Mouse (Mus musculus) CH12.LX (cell line): ENCODE measurements around the gene Prr18. TPM values are rescaled to one million over a fixed set of nuclear protein-coding genes. Genes with fewer than 3 reads are reported as not detected.

Experiments used
- DNase-seq: peaks from one replicate; pipeline ENCODE4 v3.0.0-alpha.2; 2013; ENCODE audit errors: extremely low read depth
- H3K27ac ChIP-seq: 2 replicates; pipeline ENCODE4 v1.5.1; 2012; ENCODE audit warnings: low read depth, mild to moderate bottlenecking, control low read depth, moderate library complexity; ENCODE audit not compliant: insufficient read depth
- H3K27me3 ChIP-seq: replicated peaks from 2 replicates; pipeline ENCODE3; 2012; ENCODE audit warnings: inconsistent platforms
- H3K36me3 ChIP-seq, 2 experiments: replicated peaks in 1 of 2; 2 replicates each; pipeline versions ENCODE3 to v1.6.1; 2012; ENCODE audit warnings: inconsistent platforms in 1 of 2, low read length in 1 of 2, mild to moderate bottlenecking in 1 of 2, mixed read lengths in 1 of 2, moderate library complexity in 1 of 2; ENCODE audit not compliant: control insufficient read depth in 1 of 2, insufficient read depth in 1 of 2
- H3K4me1 ChIP-seq, 2 experiments: 2 replicates each; pipeline ENCODE4 v1.6.1; 2012; ENCODE audit warnings: inconsistent platforms in 1 of 2, moderate library complexity in 1 of 2; ENCODE audit not compliant: insufficient read depth in 2 of 2, control insufficient read depth in 1 of 2
- H3K4me2 ChIP-seq: 2 replicates; pipeline ENCODE4 v1.6.1; 2012; ENCODE audit warnings: low read depth, mild to moderate bottlenecking, control low read depth; ENCODE audit not compliant: poor library complexity, insufficient read depth, severe bottlenecking
- H3K4me3 ChIP-seq, 3 experiments: fragments of 150-350 bp in 1 of 3; sonication (generic) in 1 of 3; replicated peaks in 1 of 3; 2 replicates each; pipeline versions ENCODE3 to v1.5.1; 2011 to 2012; ENCODE audit warnings: low read depth in 2 of 3, low read length in 2 of 3, mild to moderate bottlenecking in 2 of 3, moderate library complexity in 2 of 3, control low read depth in 1 of 3, improper control_type of control experiment in 1 of 3, inconsistent platforms in 1 of 3, mixed read lengths in 1 of 3; ENCODE audit not compliant: poor library complexity in 1 of 3
- H3K79me2 ChIP-seq: replicated peaks from 2 replicates; pipeline ENCODE4 v1.6.1; 2012; ENCODE audit warnings: mild to moderate bottlenecking, moderate library complexity; ENCODE audit not compliant: control insufficient read depth, poor library complexity, insufficient read depth, severe bottlenecking; ENCODE audit errors: extremely low read depth
- H3K9ac ChIP-seq: 2 replicates; pipeline ENCODE4 v1.6.1; 2012; ENCODE audit warnings: low read depth, mild to moderate bottlenecking, control low read depth, moderate library complexity; ENCODE audit not compliant: insufficient read depth
- H3K9me3 ChIP-seq: replicated peaks from 2 replicates; pipeline ENCODE3; 2012; ENCODE audit warnings: low read length, inconsistent platforms, mixed read lengths
- CHD1 ChIP-seq: IDR thresholded peaks from 2 replicates; pipeline ENCODE4 v1.6.1; 2012; ENCODE audit warnings: low read depth, low read length, improper control_type of control experiment, inconsistent platforms
- E2F4 ChIP-seq: IDR thresholded peaks from 2 replicates; pipeline ENCODE4 v1.6.1; 2011; ENCODE audit warnings: low read depth, low read length, improper control_type of control experiment; ENCODE audit not compliant: insufficient replicate concordance
- ETS1 ChIP-seq: conservative IDR thresholded peaks from 2 replicates; pipeline ENCODE4 v1.6.1; 2012; ENCODE audit warnings: low read depth, mild to moderate bottlenecking, inconsistent platforms, low read length, improper control_type of control experiment, moderate library complexity
- GABPA ChIP-seq: IDR thresholded peaks from 2 replicates; pipeline ENCODE4 v1.6.1; 2012; ENCODE audit warnings: low read depth, low read length, improper control_type of control experiment, inconsistent platforms; ENCODE audit not compliant: insufficient replicate concordance
- HCFC1 ChIP-seq: IDR thresholded peaks from 2 replicates; pipeline ENCODE4 v1.6.1; 2012; ENCODE audit warnings: low read depth, mild to moderate bottlenecking, inconsistent platforms, low read length, improper control_type of control experiment
- JUN ChIP-seq: IDR thresholded peaks from 2 replicates; pipeline ENCODE4 v1.6.1; 2011; ENCODE audit warnings: low read depth, mild to moderate bottlenecking, low read length, improper control_type of control experiment, moderate library complexity; ENCODE audit not compliant: insufficient read depth
- KAT2A ChIP-seq: IDR thresholded peaks from 2 replicates; pipeline ENCODE4 v1.6.1; 2012; ENCODE audit warnings: low read length, improper control_type of control experiment, inconsistent platforms; ENCODE audit not compliant: insufficient replicate concordance
- MAFK ChIP-seq: IDR thresholded peaks from 2 replicates; pipeline ENCODE4 v1.6.1; 2011; ENCODE audit warnings: low read length, improper control_type of control experiment; ENCODE audit not compliant: insufficient replicate concordance
- MAX ChIP-seq: IDR thresholded peaks from 2 replicates; pipeline ENCODE4 v1.6.1; 2011; ENCODE audit warnings: low read length, improper control_type of control experiment
- RAD21 ChIP-seq: IDR thresholded peaks from 2 replicates; pipeline ENCODE4 v1.6.1; 2011; ENCODE audit warnings: low read depth, mild to moderate bottlenecking, low read length, improper control_type of control experiment, moderate library complexity
- SIN3A ChIP-seq: IDR thresholded peaks from 2 replicates; pipeline ENCODE4 v1.6.1; 2012; ENCODE audit warnings: low read length, improper control_type of control experiment, inconsistent platforms
- TCF12 ChIP-seq: IDR thresholded peaks from 2 replicates; pipeline ENCODE4 v1.6.1; 2014; ENCODE audit warnings: low read depth, mild to moderate bottlenecking, inconsistent platforms, low read length, improper control_type of control experiment
- USF2 ChIP-seq: conservative IDR thresholded peaks from 2 replicates; pipeline ENCODE4 v1.6.1; 2011; ENCODE audit warnings: low read depth, low read length, improper control_type of control experiment
- ZKSCAN1 ChIP-seq: IDR thresholded peaks from 2 replicates; pipeline ENCODE4 v1.6.1; 2012; ENCODE audit warnings: low read depth, inconsistent platforms, low read length, improper control_type of control experiment, borderline replicate concordance
- ZNF384 ChIP-seq: IDR thresholded peaks from 2 replicates; pipeline ENCODE4 v1.6.1; 2012; ENCODE audit warnings: low read depth, low read length, improper control_type of control experiment, inconsistent platforms
- dilution Hi-C: fragments of 300-500 bp; cut with MboI; formaldehyde crosslinking; loops from 2 replicates; pipeline ENCODE4 v1.14.3; 2020; ENCODE audit warnings: low sequenced_read_pairs; ENCODE audit not compliant: extremely low pct_unique_long_range_greater_than_20kb, extremely low pct_ligation_motif_present
- in situ Hi-C: fragments of 300-500 bp; cut with MboI; formaldehyde crosslinking; loops from 3 replicates; pipeline ENCODE4 v1.14.3; 2019; ENCODE audit warnings: low sequenced_read_pairs, low pct_ligation_motif_present, low pct_unique_long_range_greater_than_20kb, mixed read lengths
- polyA plus RNA-seq: library from polyadenylated mRNA; unstranded; fragments of >175 nt; gene quantifications from 2 replicates; pipeline ENCODE4 v1.2.1, GENCODE M21; 2012; ENCODE audit warnings: low read depth; ENCODE audit not compliant: insufficient read length
- total RNA-seq, 2 experiments: library from RNA; depleted of rRNA; stranded (reverse); fragments of 300-350 nt in 1 of 2; fragments of >200 nt in 1 of 2; gene quantifications; 2 replicates each; pipeline ENCODE4 v1.2.3; 2012 to 2014

Gene Prr18
- total and polyA plus RNA-seq, 3 experiments = 0.07 to 0.12 (median 0.08) TPM

GRCm38 (mm10) chr17:8348941-8349340 is 11.7 kb downstream of the Prr18 start:
- dilution Hi-C loops = no loop called here

GRCm38 (mm10) chr17:8351088-8351487 is 13.8 kb downstream of the Prr18 start:
- H3K27ac ChIP-seq = no peak overlapping the region
- in situ Hi-C loops = loop anchor here (5.0 kb wide), 1 partner anchor 34 kb away; no protein-coding TSS in a partner anchor
- H3K27me3 ChIP-seq = peaks cover 7% of the 10 kb centered on the region
- H3K36me3 ChIP-seq = no peaks in the 10 kb centered on the region
- no peak overlapping the region for H3K9ac ChIP-seq
- dilution Hi-C loops = no loop called here
- no peak overlapping the region for H3K4me2 ChIP-seq
- H3K9me3 ChIP-seq = peaks cover 11% of the 10 kb centered on the region
- no peaks in the 10 kb centered on the region for H3K79me2 ChIP-seq
- H3K4me1 ChIP-seq = no peaks in the 10 kb centered on the region
- TF ChIP-seq KAT2A = no peak
- no peak for TF ChIP-seq USF2
- no peak for TF ChIP-seq GABPA
- TF ChIP-seq ZKSCAN1 = no peak
- TF ChIP-seq CHD1 = no peak
- TF ChIP-seq, all 38 proteins: peak for 0
- H3K4me3 ChIP-seq = no peak overlapping the region
- DNase-seq = no peak

More at GRCm38 (mm10) chr17:8348941-8349340, 11.7 kb downstream of the Prr18 start:
- H3K9me3 ChIP-seq = peaks cover under 1% of the 10 kb centered on the region
- no peak for DNase-seq
- no peak overlapping the region for H3K9ac ChIP-seq
- H3K4me3 ChIP-seq = no peak overlapping the region
- H3K4me1 ChIP-seq = no peaks in the 10 kb centered on the region
- no peak for TF ChIP-seq ETS1
- no peak for TF ChIP-seq GABPA
- TF ChIP-seq USF2 = no peak
- no peak for TF ChIP-seq TCF12
- TF ChIP-seq SIN3A = no peak
- TF ChIP-seq HCFC1 = no peak
- no peak for TF ChIP-seq CHD1
- TF ChIP-seq MAFK = no peak
- no peak for TF ChIP-seq ZNF384
- no peak for TF ChIP-seq JUN
- no peak for TF ChIP-seq E2F4
- TF ChIP-seq RAD21 = no peak
- no peak for TF ChIP-seq MAX
- TF ChIP-seq KAT2A = no peak
- no peaks in the 10 kb centered on the region for H3K79me2 ChIP-seq
- no peak overlapping the region for H3K27ac ChIP-seq
- no peaks in the 10 kb centered on the region for H3K36me3 ChIP-seq
- in situ Hi-C loops = no loop called here
- H3K4me2 ChIP-seq = no peak overlapping the region
- H3K27me3 ChIP-seq = no peaks in the 10 kb centered on the region
